Mouse (Mus musculus): ENCODE results near the gene Mterf2.

- TF ChIP-seq CTCF (IDR thresholded peaks at IDR 0.05; ENCODE audit: borderline replicate concordance, insufficient read depth, low read length) (no peak), POLR2A (IDR thresholded peaks at IDR 0.05; ENCODE audit: low read depth, low read length) (peak; percentile 48)
Observed at GRCm38 (mm10) chr10:85127395-85128287, at the start of gene Mterf2.

Measured in embryonic fibroblast, embryonic 13.5 days (primary cell).